Mouse (Mus musculus) CD4-positive, CD25-positive, alpha-beta regulatory T cell, adult 2 months (primary cell): ENCODE results near the gene Duox2.
"Not testable (repeated sequence)": the region's sequence is repeated elsewhere in the genome, so short reads cannot be mapped to it uniquely, and the experiment has no call there.

Source experiments
- DNase-seq: peaks from one replicate; pipeline ENCODE4 v3.0.0-alpha.2; 2012; ENCODE audit warnings: low read depth, low spot score

Gene Duox2

GRCm38 (mm10) chr2:122298096-122298499 is at the start of gene Duox2:
TSS of gene Duox2 (minus strand) at chr2:122298449.
- DNase-seq = peak; percentile 21

GRCm38 (mm10) chr2:122347257-122347656 is 49.0 kb upstream of the Duox2 start:
- DNase-seq = no peak

- DNase-seq = not testable (repeated sequence)
Measured at GRCm38 (mm10) chr2:122346164-122346563, 47.9 kb upstream of the Duox2 start.

GRCm38 (mm10) chr2:122345106-122345893 is 47.1 kb upstream of the Duox2 start:
- DNase-seq = no peak

GRCm38 (mm10) chr2:122337291-122337690 is 39.0 kb upstream of the Duox2 start:
- DNase-seq = no peak

GRCm38 (mm10) chr2:122334170-122334569 is 35.9 kb upstream of the Duox2 start:
- DNase-seq = no peak

GRCm38 (mm10) chr2:122332222-122332621 is 34.0 kb upstream of the Duox2 start:
- no peak for DNase-seq

GRCm38 (mm10) chr2:122330317-122330716 is 32.1 kb upstream of the Duox2 start:
- not testable (repeated sequence) for DNase-seq

- DNase-seq = no peak
Measured at GRCm38 (mm10) chr2:122327986-122328385, 29.7 kb upstream of the Duox2 start.

- DNase-seq = no peak
Measured at GRCm38 (mm10) chr2:122325361-122325760, 27.1 kb upstream of the Duox2 start.

GRCm38 (mm10) chr2:122324586-122324985 is 26.3 kb upstream of the Duox2 start:
- DNase-seq = no peak

- no peak for DNase-seq
Measured at GRCm38 (mm10) chr2:122323960-122324359, 25.7 kb upstream of the Duox2 start.

- no peak for DNase-seq
Measured at GRCm38 (mm10) chr2:122317384-122317783, 19.1 kb upstream of the Duox2 start.

GRCm38 (mm10) chr2:122315372-122315771 is 17.1 kb upstream of the Duox2 start, which contains the start of gene Duox1:
TSS of gene Duox1 (plus strand) at chr2:122315672.
- DNase-seq = no peak

GRCm38 (mm10) chr2:122313536-122313935 is 15.3 kb upstream of the Duox2 start, which contains the start of gene Duoxa1:
TSS of gene Duoxa1 (minus strand) at chr2:122313730.
- no peak for DNase-seq

- DNase-seq = peak; percentile 81
Measured at GRCm38 (mm10) chr2:122312722-122313417, 14.6 kb upstream of the Duox2 start.

- DNase-seq = no peak
Measured at GRCm38 (mm10) chr2:122311561-122311960, 13.3 kb upstream of the Duox2 start.

- DNase-seq = no peak
Measured at GRCm38 (mm10) chr2:122309647-122310046, 11.4 kb upstream of the Duox2 start.

GRCm38 (mm10) chr2:122306184-122306583 is 7.9 kb upstream of the Duox2 start:
- DNase-seq = no peak

GRCm38 (mm10) chr2:122305097-122305892 is 7.0 kb upstream of the Duox2 start:
- no peak for DNase-seq

GRCm38 (mm10) chr2:122304544-122304943 is 6.3 kb upstream of the Duox2 start:
- no peak for DNase-seq
